Mouse (Mus musculus) central nervous system, embryonic 18 days (tissue): ENCODE measurements around the gene Nrxn1. TPM values are rescaled to one million over a fixed set of nuclear protein-coding genes. Genes with fewer than 3 reads are reported as not detected.

Experiments used
- polyA plus RNA-seq: library from polyadenylated mRNA; depleted of rRNA; stranded (reverse); fragments of >200 nt; gene quantifications from 2 replicates; pipeline ENCODE4 v1.2.3, GENCODE M21; 2012; rRNA removed

The Nrxn1 gene
- polyA plus RNA-seq, result 132 and 137 TPM in 2 replicates

GRCm38 (mm10) chr17:91093042-91093080 is at the start of gene Nrxn1:
Nrxn1 (minus strand) TSS chr17:91093071.

